Mouse (Mus musculus): ENCODE results near the gene Bclaf3. TPM values are rescaled to one million over a fixed set of nuclear protein-coding genes. Genes with fewer than 3 reads are reported as not detected.

Bclaf3 gene
- total and polyA plus RNA-seq, 3 experiments = 12.8 to 23.7 TPM; not detected in 1

GRCm38 (mm10) chrX:159638500-159639227 lies 112.2 kb downstream of the Bclaf3 start (continued):
- TF ChIP-seq ELF1 (IDR thresholded peaks at IDR 0.05; ENCODE audit: low read depth, low read length) (no peak), CHD1 (IDR thresholded peaks at IDR 0.05; ENCODE audit: low read depth, low read length) (no peak)

- Histone ChIP-seq H3K9ac (ENCODE audit: control insufficient read depth, low read depth, low read length, poor library complexity, severe bottlenecking) (no peak overlapping the region), H3K27me3 (ENCODE audit: control insufficient read depth in 1 of 2, insufficient read depth in 2 of 2, low read length in 2 of 2) (no peaks in the 10 kb centered on the region), H3K4me3 (ENCODE audit: control insufficient read depth in 1 of 2, insufficient read depth in 1 of 2, low read depth in 2 of 2, low read length in 2 of 2) (no peak overlapping the region), H3K4me1 (ENCODE audit: control insufficient read depth in 1 of 2, insufficient read depth in 2 of 2, low read length in 2 of 2) (peaks cover 25 to 40% of the 10 kb centered on the region in 2 experiments), H3K9me3 (replicated peaks; ENCODE audit: insufficient read depth, low read length) (no peaks in the 10 kb centered on the region), H3K79me2 (ENCODE audit: control insufficient read depth, insufficient read depth, low read length, poor library complexity) (no peaks in the 10 kb centered on the region), H3K27ac (ENCODE audit: control insufficient read depth, low read depth, low read length) (peak overlapping the region; percentile 67), H3K36me3 (ENCODE audit: control insufficient read depth in 1 of 2, insufficient read depth in 2 of 2, low read length in 2 of 2) (peaks cover 0 to 31% of the 10 kb centered on the region in 2 experiments; a peak in 2 of 4 replicates)
- DNase-seq (ENCODE audit: low read depth, low spot score) = peak; percentile 33
- no peak for TF ChIP-seq ZMIZ1 (IDR thresholded peaks at IDR 0.05; ENCODE audit: low read depth, low read length)
- TF ChIP-seq MXI1 (IDR thresholded peaks at IDR 0.05; ENCODE audit: low read depth, low read length) = peak; percentile 70
- TF ChIP-seq CHD1 (IDR thresholded peaks at IDR 0.05; ENCODE audit: low read depth, low read length) = no peak
- no peak for TF ChIP-seq MAFK (IDR thresholded peaks at IDR 0.05; ENCODE audit: borderline replicate concordance, low read depth, low read length)
- TF ChIP-seq TAL1 (IDR thresholded peaks at IDR 0.05; ENCODE audit: low read length) = peak; percentile 27
- TF ChIP-seq EP300 (IDR thresholded peaks at IDR 0.05; ENCODE audit: low read depth in 1 of 2, low read length in 2 of 2) = peak; percentile 65 to 86; a peak in 3 of 4 replicates
- 0 out of 2 replicates have a peak, but pooled peaks have one; percentile 29 for TF ChIP-seq MAZ (IDR thresholded peaks at IDR 0.05; ENCODE audit: low read depth, low read length)
- TF ChIP-seq ELF1 (IDR thresholded peaks at IDR 0.05; ENCODE audit: low read depth, low read length) = 0 out of 2 replicates have a peak, but pooled peaks have one; percentile 27
- peak; percentile 87 for TF ChIP-seq TCF12 (IDR thresholded peaks at IDR 0.05; ENCODE audit: low read depth, low read length)
- peak; percentile 76; the same call in 1 of the 2 replicates for TF ChIP-seq RCOR1 (IDR thresholded peaks at IDR 0.05; ENCODE audit: low read depth, low read length)
- no peak for TF ChIP-seq RAD21 (IDR thresholded peaks at IDR 0.05; ENCODE audit: low read depth, low read length)
- TF ChIP-seq USF1 (IDR thresholded peaks at IDR 0.05; ENCODE audit: low read depth, low read length) = peak; percentile 90
- peak; percentile 84 for TF ChIP-seq GATA1 (IDR thresholded peaks at IDR 0.05; ENCODE audit: low read depth, low read length)
- peak; percentile 79 for TF ChIP-seq ETS1 (IDR thresholded peaks at IDR 0.05; ENCODE audit: low read depth, low read length)
- TF ChIP-seq MYC (IDR thresholded peaks at IDR 0.05; ENCODE audit: low read depth, low read length) = peak; percentile 64; the same call in 1 of the 2 replicates
- TF ChIP-seq USF2 (IDR thresholded peaks at IDR 0.05; ENCODE audit: borderline replicate concordance in 1 of 2, insufficient read depth in 1 of 2, low read depth in 1 of 2, low read length in 2 of 2) = peak in 1 of 2 experiments; percentile 56; a peak in 1 of 4 replicates
- no peak for TF ChIP-seq CHD2 (IDR thresholded peaks at IDR 0.05; ENCODE audit: low read length)
- no peak for TF ChIP-seq POLR2AphosphoS5 (IDR thresholded peaks at IDR 0.05; ENCODE audit: borderline replicate concordance, low read depth, low read length)
- peak; percentile 57 for TF ChIP-seq SIN3A (IDR thresholded peaks at IDR 0.05; ENCODE audit: low read length)
- TF ChIP-seq MAX (IDR thresholded peaks at IDR 0.05; ENCODE audit: low read length) = peak; percentile 66
- peak; percentile 92 for TF ChIP-seq ZNF384 (IDR thresholded peaks at IDR 0.05; ENCODE audit: low read depth, low read length)
- peak; percentile 86; the same call in 1 of the 2 replicates for TF ChIP-seq BHLHE40 (IDR thresholded peaks at IDR 0.05; ENCODE audit: borderline replicate concordance, low read depth, low read length)
Observed at GRCm38 (mm10) chrX:159639991-159640390, 113.5 kb downstream of the Bclaf3 start.

Other genes with a start within 250 kb of the Bclaf3 start
- 408 and 490 TPM in 2 replicates for gene Eif1ax, start 154.5 kb upstream of the Bclaf3 start, total RNA-seq (2012; rRNA removed)
- 100 to 1,000 TPM in 1 of 2 experiments, not detected in 1; 372 TPM for gene Eif1ax, start 154.5 kb upstream of the Bclaf3 start, polyA plus RNA-seq (2012; ENCODE audit: insufficient read depth in 1 of 2, insufficient read length in 2 of 2, low read depth in 1 of 2, low replicate concordance in 2 of 2, missing spikeins in 1 of 2)
- not detected in 2 replicates for gene Map7d2, start 112.1 kb upstream of the Bclaf3 start, total RNA-seq (2012; rRNA removed)
- gene Map7d2, start 112.1 kb upstream of the Bclaf3 start, polyA plus RNA-seq (2012; ENCODE audit: insufficient read depth in 1 of 2, insufficient read length in 2 of 2, low read depth in 1 of 2, low replicate concordance in 2 of 2, missing spikeins in 1 of 2) = under 1 TPM in 1 of 2 experiments, not detected in 1; 0.10 TPM
- gene Sh3kbp1, start 100.6 kb downstream of the Bclaf3 start, total RNA-seq (2012; rRNA removed) = 16.0 and 18.6 TPM in 2 replicates
- gene Sh3kbp1, start 100.6 kb downstream of the Bclaf3 start, polyA plus RNA-seq (2012; ENCODE audit: insufficient read depth in 1 of 2, insufficient read length in 2 of 2, low read depth in 1 of 2, low replicate concordance in 2 of 2, missing spikeins in 1 of 2) = 10 to 100 TPM in 1 of 2 experiments, not detected in 1; 37.7 TPM

Measured in MEL (cell line).